Mouse (Mus musculus) brain, embryonic 14.5 days (tissue): ENCODE results near the gene Rab23.

Source experiments
- CTCF ChIP-seq: fragments of 200-500 bp; IDR thresholded peaks from 2 replicates; pipeline ENCODE4 v1.5.1; 2012; ENCODE audit warnings: inconsistent platforms, mild to moderate bottlenecking, moderate library complexity, borderline replicate concordance; ENCODE audit not compliant: insufficient read depth, insufficient read length; ENCODE audit errors: extremely low read depth
- POLR2A ChIP-seq: fragments of 200-500 bp; IDR thresholded peaks from 2 replicates; pipeline ENCODE4 v1.6.1; 2012; ENCODE audit warnings: mild to moderate bottlenecking, inconsistent platforms, borderline replicate concordance; ENCODE audit not compliant: poor library complexity, insufficient read depth, insufficient read length, severe bottlenecking; ENCODE audit errors: extremely low read depth

GRCm38 (mm10) chr1:33754965-33755735 is 35.5 kb downstream of the Rab23 start:
- TF ChIP-seq CTCF: no peak
- no peak for TF ChIP-seq POLR2A
